Mouse (Mus musculus): ENCODE results near the gene Chek2. TPM values are rescaled to one million over a fixed set of nuclear protein-coding genes. Genes with fewer than 3 reads are reported as not detected.
"Not testable (repeated sequence)": the region's sequence is repeated elsewhere in the genome, so short reads cannot be mapped to it uniquely, and the experiment has no call there.

The Chek2 gene
- polyA plus RNA-seq, 2 experiments: 26.2 to 26.7 TPM

DNA sequence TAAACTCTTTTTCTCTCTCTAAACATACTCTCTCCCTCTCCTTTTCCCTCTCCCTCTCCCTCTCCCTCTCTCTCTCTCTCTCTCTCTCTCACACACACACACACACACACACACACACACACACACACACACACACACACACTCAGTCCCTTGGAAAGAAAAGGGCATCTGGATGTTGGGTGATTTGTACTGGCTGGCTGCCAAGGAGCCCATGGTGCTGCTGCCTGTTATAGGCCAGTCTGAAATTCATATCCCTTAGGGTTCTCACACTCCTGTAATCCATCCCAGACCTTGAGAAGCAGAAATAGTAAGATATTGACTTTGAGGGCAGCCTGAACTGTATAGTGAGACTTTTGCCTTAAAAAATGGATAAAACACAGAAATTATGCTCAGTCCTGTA lies 34.9 kb downstream of the Chek2 start:
- Histone ChIP-seq H3K36me3 (replicated peaks; ENCODE audit: control insufficient read depth, insufficient read depth, low read depth) (peaks cover 39% of the 10 kb centered on the region), H3K4me3 (ENCODE audit: insufficient read depth in 1 of 2, low read depth in 2 of 2, low read length in 2 of 2) (no peak overlapping the region), H3K27me3 (ENCODE audit: control insufficient read depth, insufficient read depth, low read length) (no peaks in the 10 kb centered on the region), H3K4me2 (ENCODE audit: low read depth) (no peak overlapping the region), H3K9me3 (ENCODE audit: control insufficient read depth, low read length) (no peaks in the 10 kb centered on the region), H3K9ac (replicated peaks) (no peak overlapping the region), H3K27ac (no peak overlapping the region), H3K4me1 (replicated peaks; ENCODE audit: control insufficient read depth in 2 of 2, insufficient read depth in 2 of 2, low read length in 1 of 2) (peaks cover 0 to 6% of the 10 kb centered on the region in 2 experiments; a peak in 1 of 4 replicates)
- DNase-seq (ENCODE audit: low read depth in 3 of 3, low spot score in 3 of 3) (no peak), ATAC-seq (ENCODE audit: insufficient read depth) (no peak)
- TF ChIP-seq CTCF (IDR thresholded peaks at IDR 0.05; ENCODE audit: low read depth) (no peak), EP300 (IDR thresholded peaks at IDR 0.05; ENCODE audit: low read depth) (no peak)

DNA sequence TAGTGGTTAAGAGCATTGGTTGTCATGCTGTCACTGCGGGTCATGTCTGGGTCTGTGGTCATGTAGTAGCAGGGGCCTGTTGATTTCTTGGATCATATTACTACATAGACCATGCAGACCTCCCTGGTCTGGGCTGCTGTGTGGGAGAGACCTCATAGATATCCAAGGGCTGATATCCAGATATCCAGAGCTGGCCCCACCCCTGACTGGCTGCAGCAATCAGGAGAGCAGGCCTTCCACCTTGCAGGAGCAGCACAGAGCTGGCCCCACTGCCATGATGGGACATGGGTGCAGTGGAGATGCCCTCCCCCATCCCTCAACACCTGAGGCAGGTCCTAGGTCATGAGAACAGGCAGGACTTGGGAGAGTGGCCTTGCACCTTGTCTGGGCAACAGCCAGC lies 35.5 kb downstream of the Chek2 start:
- peak; percentile 21 for ATAC-seq (ENCODE audit: insufficient read depth)
- Histone ChIP-seq H3K4me3 (ENCODE audit: insufficient read depth in 1 of 2, low read depth in 2 of 2, low read length in 2 of 2) (no peak overlapping the region), H3K9me3 (ENCODE audit: control insufficient read depth, low read length) (no peaks in the 10 kb centered on the region), H3K4me2 (ENCODE audit: low read depth) (no peak overlapping the region), H3K36me3 (replicated peaks; ENCODE audit: control insufficient read depth, insufficient read depth, low read depth) (peaks cover 33% of the 10 kb centered on the region), H3K4me1 (replicated peaks; ENCODE audit: control insufficient read depth in 2 of 2, insufficient read depth in 2 of 2, low read length in 1 of 2) (peaks cover 0 to 6% of the 10 kb centered on the region in 2 experiments; a peak in 2 of 4 replicates), H3K9ac (replicated peaks) (no peak overlapping the region), H3K27ac (no peak overlapping the region), H3K27me3 (ENCODE audit: control insufficient read depth, insufficient read depth, low read length) (no peaks in the 10 kb centered on the region)
- TF ChIP-seq EP300 (IDR thresholded peaks at IDR 0.05; ENCODE audit: low read depth): no peak
- DNase-seq (ENCODE audit: low read depth in 3 of 3, low spot score in 3 of 3): no peak
- 85% methylated on average over 1 of the region's 1 CpGs for WGBS (ENCODE audit: insufficient replicate concordance)

DNA sequence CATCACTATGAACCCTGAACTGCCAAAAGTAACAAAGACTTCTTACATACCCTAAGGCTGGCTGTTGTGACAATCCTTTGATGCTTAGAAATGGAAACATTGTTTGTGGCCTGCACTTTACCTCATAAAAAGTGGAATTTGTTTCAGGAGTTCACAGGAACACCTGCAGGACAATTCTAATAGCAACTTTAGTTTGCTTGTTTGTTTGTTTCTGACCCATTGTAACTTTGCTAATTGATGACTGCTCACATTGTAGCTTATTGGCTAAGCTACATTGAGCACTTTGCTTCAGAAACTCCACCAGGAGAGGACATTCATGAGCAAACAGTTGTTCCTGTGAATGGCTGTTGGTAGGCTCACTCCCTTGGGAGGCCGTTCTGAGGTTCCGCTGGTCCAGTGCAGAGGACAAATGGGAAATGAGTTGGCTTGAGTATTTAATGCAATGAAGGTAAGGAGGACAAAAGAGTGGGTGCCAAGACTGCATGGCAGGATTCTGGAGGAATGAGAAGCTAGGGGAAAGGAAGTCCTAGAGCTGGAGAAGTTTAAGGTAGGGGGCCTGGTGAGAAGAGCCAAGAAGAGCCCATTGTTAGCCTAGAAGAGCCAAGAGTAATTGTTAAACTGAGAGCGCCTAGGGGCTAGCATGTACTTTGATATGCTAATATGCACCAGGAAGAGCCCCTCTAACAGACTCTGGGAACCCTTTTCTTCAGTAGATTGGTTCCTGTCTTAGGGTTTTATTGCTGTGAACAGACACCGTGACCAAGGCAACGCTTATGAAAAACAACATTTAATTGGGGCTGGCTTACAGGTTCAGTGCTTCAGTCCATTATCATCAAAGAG lies 38.1 kb downstream of the Chek2 start:
- no peak overlapping the region for H3K9ac ChIP-seq (replicated peaks)
- DNase-seq (ENCODE audit: low read depth in 3 of 3, low spot score in 3 of 3) (no peak), ATAC-seq (ENCODE audit: insufficient read depth) (no peak)
- no peak overlapping the region for H3K4me3 ChIP-seq (ENCODE audit: insufficient read depth in 1 of 2, low read depth in 2 of 2, low read length in 2 of 2)
- H3K4me1 ChIP-seq (replicated peaks; ENCODE audit: control insufficient read depth in 2 of 2, insufficient read depth in 2 of 2, low read length in 1 of 2): peaks cover 0 to 6% of the 10 kb centered on the region in 2 experiments; a peak in 2 of 4 replicates
- TF ChIP-seq CTCF (IDR thresholded peaks at IDR 0.05; ENCODE audit: low read depth): no peak
- no peak for TF ChIP-seq EP300 (IDR thresholded peaks at IDR 0.05; ENCODE audit: low read depth)
- H3K36me3 ChIP-seq (replicated peaks; ENCODE audit: control insufficient read depth, insufficient read depth, low read depth): peaks cover 13% of the 10 kb centered on the region
- no peaks in the 10 kb centered on the region for H3K27me3 ChIP-seq (ENCODE audit: control insufficient read depth, insufficient read depth, low read length)
- no peak overlapping the region for H3K27ac ChIP-seq
- WGBS (ENCODE audit: insufficient replicate concordance): 81% methylated on average over 5 of the region's 5 CpGs
- H3K4me2 ChIP-seq (ENCODE audit: low read depth): no peak overlapping the region
- no peaks in the 10 kb centered on the region for H3K9me3 ChIP-seq (ENCODE audit: control insufficient read depth, low read length)

DNA sequence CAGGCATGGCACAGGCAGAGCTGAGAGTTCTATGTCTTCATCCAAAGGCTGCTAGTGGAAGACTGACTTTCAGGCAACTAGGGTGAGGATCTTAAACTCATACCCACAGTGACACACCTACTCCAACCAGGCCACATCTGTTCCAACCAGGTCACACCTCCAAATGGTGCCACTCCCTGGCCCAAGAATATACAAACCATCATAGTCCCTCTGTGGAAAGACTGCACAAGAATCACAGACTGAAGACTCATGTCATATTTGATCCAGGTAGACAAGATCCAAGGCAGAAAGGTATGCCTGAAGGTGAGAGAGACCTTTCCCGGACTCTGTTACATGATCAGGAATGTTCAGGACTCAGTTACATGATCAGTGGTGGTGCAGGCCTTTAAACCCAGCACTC lies 38.7 kb downstream of the Chek2 start:
- H3K27me3 ChIP-seq (ENCODE audit: control insufficient read depth, insufficient read depth, low read length); H3K4me2 ChIP-seq (ENCODE audit: low read depth); DNase-seq (ENCODE audit: low read depth in 3 of 3, low spot score in 3 of 3); H3K9me3 ChIP-seq (ENCODE audit: control insufficient read depth, low read length); H3K4me1 ChIP-seq (replicated peaks; ENCODE audit: control insufficient read depth in 2 of 2, insufficient read depth in 2 of 2, low read length in 1 of 2); H3K27ac ChIP-seq; H3K9ac ChIP-seq (replicated peaks); H3K4me3 ChIP-seq (ENCODE audit: insufficient read depth in 1 of 2, low read depth in 2 of 2, low read length in 2 of 2); ATAC-seq (ENCODE audit: insufficient read depth); H3K36me3 ChIP-seq (replicated peaks; ENCODE audit: control insufficient read depth, insufficient read depth, low read depth): not testable (repeated sequence)
- 84% methylated on average over 1 of the region's 1 CpGs for WGBS (ENCODE audit: insufficient replicate concordance)

DNA sequence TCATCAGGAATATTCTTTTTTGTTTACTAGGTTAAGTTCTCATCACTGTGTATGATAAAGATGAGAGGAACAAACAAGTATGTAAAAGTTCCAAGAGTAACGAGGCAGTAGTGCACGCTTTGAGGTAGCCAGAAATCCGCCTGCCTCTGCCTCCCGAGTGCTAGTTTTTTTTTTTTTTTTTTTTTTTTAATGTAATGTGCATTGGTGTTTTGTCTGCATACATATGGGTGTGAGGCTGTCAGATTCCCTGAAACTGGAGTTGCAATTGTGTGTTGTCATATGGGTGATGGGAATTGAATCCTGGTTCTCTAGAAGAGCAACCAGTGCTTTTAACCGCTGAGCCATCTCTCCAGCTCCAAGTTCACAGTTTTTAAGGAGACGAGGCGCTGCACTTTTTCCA lies 39.3 kb downstream of the Chek2 start:
- Histone ChIP-seq H3K4me3 (ENCODE audit: insufficient read depth in 1 of 2, low read depth in 2 of 2, low read length in 2 of 2) (peak overlapping the region; percentile 74 to 81), H3K36me3 (replicated peaks; ENCODE audit: control insufficient read depth, insufficient read depth, low read depth) (peaks cover 2% of the 10 kb centered on the region), H3K9me3 (ENCODE audit: control insufficient read depth, low read length) (no peaks in the 10 kb centered on the region), H3K27ac (no peak overlapping the region), H3K27me3 (ENCODE audit: control insufficient read depth, insufficient read depth, low read length) (no peaks in the 10 kb centered on the region), H3K4me2 (ENCODE audit: low read depth) (peak overlapping the region; percentile 92), H3K9ac (replicated peaks) (peak overlapping the region; percentile 89), H3K4me1 (replicated peaks; ENCODE audit: control insufficient read depth in 2 of 2, insufficient read depth in 2 of 2, low read length in 1 of 2) (peaks cover 0 to 6% of the 10 kb centered on the region in 2 experiments; a peak in 2 of 4 replicates)
- ATAC-seq (ENCODE audit: insufficient read depth) (peak; percentile 1; the same call in 1 of the 2 replicates), DNase-seq (ENCODE audit: low read depth in 3 of 3, low spot score in 3 of 3) (no peak)
- 62% methylated on average over 7 of the region's 7 CpGs for WGBS (ENCODE audit: insufficient replicate concordance)
- TF ChIP-seq CTCF (IDR thresholded peaks at IDR 0.05; ENCODE audit: low read depth) (no peak), EP300 (IDR thresholded peaks at IDR 0.05; ENCODE audit: low read depth) (no peak)

Measured in liver, embryonic 14.5 days (tissue).